Mouse (Mus musculus) forebrain, embryonic 10.5 days (tissue): ENCODE data around the gene Ttc26. TPM values are rescaled to one million over a fixed set of nuclear protein-coding genes. Genes with fewer than 3 reads are reported as not detected.

ENCODE experiments used
- DNase-seq: peaks from one replicate; pipeline ENCODE4 v3.0.0-alpha.2; 2017; ENCODE audit warnings: low spot score; ENCODE audit errors: extremely low spot score
- H3K27ac ChIP-seq: fragments of 300-500 bp; sonication (generic); 2 replicates; pipeline ENCODE4 v1.5.1; 2016; ENCODE audit warnings: mild to moderate bottlenecking
- H3K27me3 ChIP-seq: fragments of 300-500 bp; sonication (generic); 2 replicates; pipeline ENCODE4 v1.6.1; 2016; ENCODE audit warnings: mild to moderate bottlenecking; ENCODE audit not compliant: poor library complexity, severe bottlenecking
- H3K36me3 ChIP-seq: fragments of 300-500 bp; sonication (generic); replicated peaks from 2 replicates; pipeline ENCODE4 v1.6.1; 2016; ENCODE audit warnings: mild to moderate bottlenecking, moderate library complexity
- H3K4me1 ChIP-seq: fragments of 300-500 bp; sonication (generic); 2 replicates; pipeline ENCODE4 v1.6.1; 2016
- H3K4me3 ChIP-seq: fragments of 300-500 bp; sonication (generic); 2 replicates; pipeline ENCODE4 v1.5.1; 2016; ENCODE audit warnings: mild to moderate bottlenecking, moderate library complexity
- H3K9me3 ChIP-seq: fragments of 300-500 bp; sonication (generic); 2 replicates; pipeline ENCODE4 v1.6.1; 2016; ENCODE audit warnings: mild to moderate bottlenecking, moderate library complexity
- WGBS: fragments of 180-500 bp; shearing (Covaris S2); methylation state at CpG from one replicate; pipeline ENCODE4 v1.1.7; 2016; 5-methylcytosine and 5-hydroxymethylcytosine counted together
- polyA plus RNA-seq: library from polyadenylated mRNA; unstranded; fragments of >200 nt; fragmentation: Nextera tagmentation; extraction: Ambion mirVana; gene quantifications from 2 replicates; pipeline ENCODE4 v1.2.1, GENCODE M21; 2016

Gene Ttc26
- 15.2 and 17.0 TPM in 2 replicates for polyA plus RNA-seq

DNA sequence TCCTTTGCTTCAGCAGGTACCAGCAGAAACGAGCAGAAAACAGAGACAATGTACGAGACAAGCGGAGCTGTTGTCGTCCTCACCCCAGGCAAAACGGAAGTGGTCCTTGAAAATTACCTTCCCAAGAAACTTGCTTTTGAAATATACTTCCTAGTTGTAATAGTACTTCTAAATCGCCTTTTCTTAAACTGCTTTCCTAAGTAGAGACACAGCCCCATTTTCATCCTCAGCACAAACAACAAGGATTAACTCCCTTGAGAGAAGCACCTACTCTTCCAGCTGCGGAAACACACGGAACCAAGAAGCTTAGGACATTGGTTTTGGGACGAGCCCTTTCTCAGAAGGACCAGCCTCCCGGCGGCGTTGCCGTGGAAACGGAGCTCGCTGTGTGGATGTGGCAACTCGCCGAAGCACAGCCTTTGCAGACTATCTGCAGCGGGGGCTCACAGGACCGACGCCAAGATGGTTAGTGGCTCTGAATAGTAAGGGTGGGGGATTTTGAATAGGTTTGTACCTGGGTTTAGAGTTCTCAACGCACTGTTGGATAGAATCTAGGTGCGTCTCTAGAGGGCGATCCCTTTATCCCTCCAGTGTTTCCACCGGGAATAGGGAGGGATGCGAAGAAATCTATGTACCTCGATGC, at the start of gene Ttc26:
Ttc26 (plus strand) TSS at position 341 of the 643 bp plus-strand sequence.
- peak within 1 kb of the TSS; percentile 92 for H3K27ac ChIP-seq
- H3K36me3 ChIP-seq: peaks cover 10% of the 10 kb centered on the region
- DNase-seq: peak; percentile 88
- no peaks in the 10 kb centered on the region for H3K27me3 ChIP-seq
- peak within 1 kb of the TSS; percentile 73 for H3K4me3 ChIP-seq
- under 1% methylated on average over 26 of the region's 26 CpGs for WGBS
- no peaks in the 10 kb centered on the region for H3K9me3 ChIP-seq
- peaks cover 13% of the 10 kb centered on the region for H3K4me1 ChIP-seq

DNA sequence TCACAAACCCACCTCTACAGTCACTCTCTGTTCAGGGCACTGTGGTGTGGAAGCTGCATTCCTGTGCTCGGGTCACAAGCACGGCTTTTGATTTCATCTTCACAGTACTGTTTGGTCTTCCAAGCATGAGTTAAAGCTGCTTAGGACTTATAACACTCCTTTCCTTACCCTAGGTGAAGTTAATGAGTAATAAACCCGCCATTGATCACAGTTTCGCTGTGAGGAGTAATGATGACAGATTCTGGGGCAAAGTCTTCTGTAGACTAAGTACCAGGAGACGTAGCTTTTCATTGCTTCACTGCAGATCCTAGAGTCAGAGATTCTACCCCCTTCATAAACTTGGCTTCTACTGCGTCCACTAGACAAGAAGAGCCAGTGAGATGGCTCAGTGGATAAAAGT, 46.0 kb upstream of the Ttc26 start:
- Histone ChIP-seq H3K4me3 (no peak overlapping the region), H3K9me3 (no peaks in the 10 kb centered on the region), H3K27ac (no peak overlapping the region), H3K4me1 (0 out of 2 replicates have a peak, but pooled peaks cover 4% of the 10 kb centered on the region), H3K36me3 (no peaks in the 10 kb centered on the region), H3K27me3 (no peaks in the 10 kb centered on the region)
- WGBS: 92% methylated on average over 6 of the region's 6 CpGs
- DNase-seq: no peak

DNA sequence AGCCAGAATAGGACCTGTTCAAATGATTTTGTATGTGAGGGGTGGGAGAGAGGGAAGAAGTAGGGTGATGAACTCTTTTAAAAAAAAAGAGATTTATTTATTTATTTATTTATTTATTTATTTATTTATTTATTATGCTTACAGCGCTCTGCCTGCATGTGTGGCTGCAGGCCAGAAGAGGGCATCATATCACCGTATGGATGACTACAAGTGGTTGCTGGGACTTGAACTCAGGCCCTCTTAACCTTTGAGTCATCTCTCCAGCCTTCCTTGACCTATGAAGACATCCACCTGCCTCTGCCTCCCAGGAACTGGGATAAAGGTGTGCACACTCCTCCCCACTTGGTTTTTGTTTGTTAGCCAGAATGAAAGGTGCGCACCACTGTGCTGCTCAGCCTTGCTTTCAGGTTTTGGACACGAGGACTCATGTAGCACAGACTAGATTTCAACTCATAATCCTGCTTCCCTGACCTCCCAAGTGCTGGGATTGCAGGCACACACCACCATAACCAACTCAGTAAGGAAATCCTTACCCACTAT, 44.0 kb upstream of the Ttc26 start:
- Histone ChIP-seq H3K27ac (no peak overlapping the region), H3K9me3 (no peaks in the 10 kb centered on the region), H3K4me3 (no peak overlapping the region), H3K4me1 (0 out of 2 replicates have a peak, but pooled peaks cover 4% of the 10 kb centered on the region), H3K36me3 (no peaks in the 10 kb centered on the region), H3K27me3 (no peaks in the 10 kb centered on the region)
- WGBS: 88% methylated on average over 4 of the region's 4 CpGs
- DNase-seq: no peak

DNA sequence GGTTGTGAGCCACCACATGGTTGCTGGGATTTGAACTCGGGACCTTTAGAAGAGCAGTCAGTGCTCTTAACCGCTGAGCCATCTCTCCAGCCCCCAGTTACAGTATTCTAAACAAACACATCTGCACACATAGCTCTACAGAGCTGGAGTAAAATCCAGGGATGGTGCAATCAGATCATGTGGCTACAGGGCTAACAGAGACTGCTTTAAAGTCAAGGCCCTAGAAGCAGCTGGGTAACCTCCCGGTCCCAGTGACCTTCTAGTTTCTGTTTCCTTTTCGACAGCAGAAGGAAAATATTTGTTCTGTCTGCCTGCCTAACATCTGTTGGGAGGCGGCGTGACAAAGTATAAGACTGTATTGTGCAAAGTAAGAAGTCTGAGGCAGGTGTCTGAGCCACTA, 43.3 kb upstream of the Ttc26 start:
- no peaks in the 10 kb centered on the region for H3K9me3 ChIP-seq
- no peaks in the 10 kb centered on the region for H3K27me3 ChIP-seq
- no peaks in the 10 kb centered on the region for H3K36me3 ChIP-seq
- no peak overlapping the region for H3K4me3 ChIP-seq
- no peak for DNase-seq
- H3K4me1 ChIP-seq: 0 out of 2 replicates have a peak, but pooled peaks cover 4% of the 10 kb centered on the region
- no peak overlapping the region for H3K27ac ChIP-seq
- WGBS: 85% methylated on average over 6 of the region's 6 CpGs

- no peaks in the 10 kb centered on the region for H3K9me3 ChIP-seq
- H3K36me3 ChIP-seq: no peaks in the 10 kb centered on the region
- WGBS: 83% methylated on average over 2 of the region's 2 CpGs
- H3K27me3 ChIP-seq: no peaks in the 10 kb centered on the region
- H3K4me3 ChIP-seq: no peak overlapping the region
- no peak for DNase-seq
- no peaks in the 10 kb centered on the region for H3K4me1 ChIP-seq
- no peak overlapping the region for H3K27ac ChIP-seq
Measured at GRCm38 (mm10) chr6:38339078-38339477, 42.2 kb upstream of the Ttc26 start.

DNA sequence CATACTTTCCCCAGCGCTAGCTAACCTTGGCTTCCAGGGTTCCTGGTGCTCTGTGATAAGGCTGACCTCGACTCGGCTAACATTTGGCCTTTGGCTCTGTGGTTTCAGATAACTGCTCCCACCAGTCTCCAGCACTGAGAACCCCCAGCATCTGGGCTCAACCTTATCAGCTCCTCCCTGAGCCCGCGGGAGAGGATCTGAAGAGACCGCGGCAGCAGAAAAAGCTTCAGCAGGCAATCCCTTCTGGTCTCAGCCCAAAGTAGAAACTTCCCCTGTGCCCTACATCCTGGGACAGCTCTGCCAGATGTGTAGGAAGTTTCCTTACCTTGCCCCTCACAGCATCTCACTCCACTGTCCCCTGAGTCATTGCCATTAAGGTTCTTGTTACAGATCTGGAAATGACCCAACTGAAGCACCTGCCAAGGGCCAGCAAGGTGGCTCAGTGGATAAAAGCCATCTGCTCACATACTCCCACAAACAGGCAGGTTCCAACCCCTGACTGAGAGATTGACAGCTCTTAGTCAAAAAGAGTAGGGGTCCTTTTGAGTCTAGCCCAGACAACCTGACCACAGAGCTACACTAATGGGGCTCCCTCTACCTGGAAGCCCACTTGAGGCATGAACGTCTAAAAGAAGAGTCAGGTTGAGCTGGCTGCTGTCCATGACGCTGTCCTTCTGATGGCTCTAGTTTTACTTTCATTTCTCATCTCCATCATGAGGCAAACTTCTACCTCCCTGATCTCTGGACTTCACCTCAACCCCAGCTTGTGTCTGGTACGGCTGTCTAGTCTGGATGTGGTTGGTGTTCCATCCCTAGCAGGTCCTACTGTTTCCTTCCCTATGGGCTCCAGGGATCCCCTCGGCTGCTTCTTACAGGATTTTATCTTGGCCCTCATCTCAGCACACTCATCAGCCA, 39.3 kb upstream of the Ttc26 start:
- H3K4me1 ChIP-seq: no peaks in the 10 kb centered on the region
- WGBS: 75% methylated on average over 11 of the region's 11 CpGs
- no peak for DNase-seq
- no peak overlapping the region for H3K27ac ChIP-seq
- no peaks in the 10 kb centered on the region for H3K36me3 ChIP-seq
- H3K9me3 ChIP-seq: no peaks in the 10 kb centered on the region
- no peaks in the 10 kb centered on the region for H3K27me3 ChIP-seq
- no peak overlapping the region; the same call in 1 of the 2 replicates for H3K4me3 ChIP-seq

GRCm38 (mm10) chr6:38342666-38342992, 38.6 kb upstream of the Ttc26 start:
- H3K4me1 ChIP-seq: no peaks in the 10 kb centered on the region
- no peaks in the 10 kb centered on the region for H3K36me3 ChIP-seq
- WGBS: 78% methylated on average over 8 of the region's 8 CpGs

GRCm38 (mm10) chr6:38343581-38343980, 37.7 kb upstream of the Ttc26 start:
- DNase-seq: no peak
- 48% methylated on average over 3 of the region's 3 CpGs for WGBS

More at GRCm38 (mm10) chr6:38342666-38342992, 38.6 kb upstream of the Ttc26 start:
- Histone ChIP-seq H3K9me3 (no peaks in the 10 kb centered on the region), H3K4me3 (no peak overlapping the region; the same call in 1 of the 2 replicates), H3K27me3 (peaks cover 3% of the 10 kb centered on the region; the same call in 1 of the 2 replicates), H3K27ac (no peak overlapping the region)
- no peak for DNase-seq

DNA sequence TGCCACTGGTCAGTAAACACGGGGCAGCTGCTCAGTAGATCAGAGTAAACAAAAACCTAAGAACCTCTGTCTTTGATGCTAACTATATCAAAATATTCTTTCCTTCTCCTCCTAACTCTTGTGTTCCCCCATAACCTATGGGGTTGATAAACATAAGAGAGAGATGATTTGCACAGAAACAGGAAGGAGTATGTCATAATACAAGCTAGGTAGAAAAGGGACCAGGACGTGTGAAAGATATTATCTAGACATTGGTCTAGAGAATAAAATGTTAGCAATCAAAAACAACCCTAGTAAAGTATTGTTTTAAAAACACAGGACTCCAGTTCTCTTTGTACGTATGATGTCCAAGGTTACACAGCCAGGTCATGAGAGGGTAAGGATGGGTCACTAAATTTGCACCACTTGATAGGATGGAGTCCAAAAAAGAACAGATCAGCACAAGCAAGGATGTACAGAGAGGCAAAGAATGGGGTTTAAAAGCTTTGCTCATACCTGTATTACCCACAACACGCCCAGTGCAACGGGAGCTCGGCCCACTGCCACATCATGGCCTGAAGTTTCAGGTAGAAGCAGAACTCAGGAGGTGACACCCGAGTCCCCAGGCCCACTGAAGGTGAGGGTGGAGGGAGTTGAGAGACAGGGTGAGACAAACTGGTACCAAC, 37.1 kb upstream of the Ttc26 start:
- no peak for DNase-seq
- no peak overlapping the region for H3K4me3 ChIP-seq
- 83% methylated on average over 7 of the region's 7 CpGs for WGBS
- H3K27ac ChIP-seq: no peak overlapping the region
- H3K36me3 ChIP-seq: no peaks in the 10 kb centered on the region
- peaks cover 4% of the 10 kb centered on the region; the same call in 1 of the 2 replicates for H3K27me3 ChIP-seq
- H3K4me1 ChIP-seq: no peaks in the 10 kb centered on the region
- no peaks in the 10 kb centered on the region for H3K9me3 ChIP-seq

More at GRCm38 (mm10) chr6:38343581-38343980, 37.7 kb upstream of the Ttc26 start:
- Histone ChIP-seq H3K27ac (no peak overlapping the region), H3K9me3 (no peaks in the 10 kb centered on the region), H3K36me3 (no peaks in the 10 kb centered on the region), H3K27me3 (peaks cover 4% of the 10 kb centered on the region; the same call in 1 of the 2 replicates), H3K4me1 (no peaks in the 10 kb centered on the region), H3K4me3 (no peak overlapping the region)

DNA sequence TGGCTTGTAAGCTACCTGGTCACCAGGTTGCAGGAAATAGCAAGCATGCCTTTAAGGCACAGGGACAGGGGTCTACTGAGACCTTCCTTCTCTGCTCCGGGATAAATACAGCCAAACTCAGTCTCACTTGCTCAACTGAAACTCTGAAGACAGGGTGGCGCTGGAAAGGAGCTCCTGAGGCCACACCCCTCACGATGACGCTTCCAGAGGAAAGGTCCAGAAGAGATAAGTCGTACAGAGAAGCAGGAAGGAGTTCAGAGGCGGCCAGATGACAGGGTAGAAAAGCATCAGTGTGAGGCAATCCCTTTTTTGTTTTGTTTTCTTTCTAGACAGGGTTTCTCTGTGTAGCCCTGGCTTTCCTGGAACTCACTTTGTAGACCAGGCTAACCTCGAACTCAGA, 35.5 kb upstream of the Ttc26 start:
- H3K27ac ChIP-seq: no peak overlapping the region
- H3K9me3 ChIP-seq: no peaks in the 10 kb centered on the region
- no peak for DNase-seq
- no peaks in the 10 kb centered on the region for H3K4me1 ChIP-seq
- no peaks in the 10 kb centered on the region for H3K36me3 ChIP-seq
- no peak overlapping the region for H3K4me3 ChIP-seq
- peaks cover 20% of the 10 kb centered on the region for H3K27me3 ChIP-seq
- 55% methylated on average over 7 of the region's 7 CpGs for WGBS

GRCm38 (mm10) chr6:38347875-38348274, 33.4 kb upstream of the Ttc26 start:
- Histone ChIP-seq H3K27ac (no peak overlapping the region), H3K4me3 (no peak overlapping the region), H3K9me3 (no peaks in the 10 kb centered on the region), H3K4me1 (no peaks in the 10 kb centered on the region), H3K27me3 (peaks cover 40% of the 10 kb centered on the region), H3K36me3 (no peaks in the 10 kb centered on the region)
- 85% methylated on average over 5 of the region's 5 CpGs for WGBS
- no peak for DNase-seq

- Histone ChIP-seq H3K9me3 (no peaks in the 10 kb centered on the region), H3K27me3 (peaks cover 51% of the 10 kb centered on the region), H3K27ac (no peak overlapping the region), H3K36me3 (no peaks in the 10 kb centered on the region), H3K4me1 (peaks cover 6% of the 10 kb centered on the region), H3K4me3 (no peak overlapping the region)
- no peak for DNase-seq
- WGBS: 90% methylated on average over 6 of the region's 6 CpGs
Measured at GRCm38 (mm10) chr6:38348811-38349453, 32.3 kb upstream of the Ttc26 start.
